Mouse (Mus musculus) megakaryocyte progenitor cell, adult 5-6 weeks (primary cell): Measurements from ENCODE around the gene Ldah. TPM values are rescaled to one million over a fixed set of nuclear protein-coding genes. Genes with fewer than 3 reads are reported as not detected.
A peak's percentile ranks its signal among the peaks of the same experiment; 100 is the strongest.

Experiments
- ATAC-seq: replicated peaks from 2 replicates; pipeline ENCODE4 v1.8.0; 2016; ENCODE audit warnings: mild to moderate bottlenecking, moderate TSS enrichment, inconsistent platforms; ENCODE audit not compliant: poor library complexity
- total RNA-seq, 2 experiments: library from RNA; stranded (forward) in 1 of 2; stranded (reverse) in 1 of 2; fragments of 157-497, 149-512 nt in 1 of 2; fragments of 200-1000 nt in 1 of 2; gene quantifications; 2 replicates each; pipeline versions ENCODE4 v1.2.3 to v1.2.4; 2015 to 2017

Ldah gene
- total RNA-seq, 2 experiments from 2014 or later = 34.6 to 61.2 TPM

DNA sequence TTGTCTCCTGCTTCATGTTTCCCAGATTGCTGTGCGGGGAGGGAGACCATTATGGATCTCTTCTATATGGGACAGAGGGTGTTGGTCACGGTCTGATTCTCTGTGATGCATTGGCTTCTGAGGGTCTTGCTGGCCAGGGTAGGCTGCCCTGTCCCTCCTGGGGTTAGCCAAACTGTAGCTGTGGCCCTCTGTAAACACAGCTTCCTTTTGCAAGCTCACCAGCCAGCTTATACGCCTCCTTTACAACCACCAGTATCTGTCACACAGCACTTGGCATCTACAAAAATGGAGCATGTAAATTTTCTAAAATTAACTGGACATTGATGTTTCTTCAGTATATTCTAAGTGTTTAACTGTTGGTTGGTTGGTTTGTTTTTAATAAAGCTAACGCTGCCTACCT is 67.5 kb downstream of the Ldah start:
- no peak for ATAC-seq

DNA sequence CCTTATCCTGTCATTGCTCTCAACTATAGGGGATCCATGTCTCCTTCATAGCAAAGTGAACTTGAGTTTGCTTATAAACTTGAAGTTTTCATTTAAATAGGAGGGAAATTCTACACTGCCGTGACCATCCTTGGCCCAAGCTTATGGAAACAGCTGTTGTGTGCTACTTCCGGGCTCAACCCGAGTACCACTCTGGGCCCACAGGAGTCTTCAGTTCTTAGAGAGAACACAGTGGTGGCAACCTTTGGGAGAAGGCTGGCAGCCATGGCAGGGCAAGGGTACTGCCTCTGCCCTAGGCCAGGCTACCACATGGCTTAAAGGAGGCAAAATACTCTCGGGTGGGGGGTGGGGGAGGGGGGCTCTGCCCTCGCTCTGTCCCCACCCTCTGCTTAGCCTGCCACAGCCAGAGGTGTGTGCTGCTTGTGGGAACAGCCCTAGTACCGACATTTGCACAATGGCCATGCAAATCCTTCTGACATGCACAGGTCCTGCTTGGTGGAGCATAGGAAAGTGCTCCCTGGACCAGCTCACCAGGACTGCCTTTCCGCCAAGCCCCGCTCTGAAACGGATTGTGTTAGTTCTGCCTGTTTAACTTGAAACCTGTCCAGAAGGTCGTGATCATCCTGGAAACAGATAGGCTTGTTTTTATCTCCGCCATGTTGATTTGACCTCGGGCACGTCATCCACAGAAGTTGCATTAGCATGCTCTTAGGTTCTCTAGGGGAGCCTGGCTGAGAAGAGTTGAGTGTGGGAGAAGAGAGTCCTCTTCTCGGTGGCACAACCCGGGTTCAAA is 73.5 kb downstream of the Ldah start:
- ATAC-seq = no peak

DNA sequence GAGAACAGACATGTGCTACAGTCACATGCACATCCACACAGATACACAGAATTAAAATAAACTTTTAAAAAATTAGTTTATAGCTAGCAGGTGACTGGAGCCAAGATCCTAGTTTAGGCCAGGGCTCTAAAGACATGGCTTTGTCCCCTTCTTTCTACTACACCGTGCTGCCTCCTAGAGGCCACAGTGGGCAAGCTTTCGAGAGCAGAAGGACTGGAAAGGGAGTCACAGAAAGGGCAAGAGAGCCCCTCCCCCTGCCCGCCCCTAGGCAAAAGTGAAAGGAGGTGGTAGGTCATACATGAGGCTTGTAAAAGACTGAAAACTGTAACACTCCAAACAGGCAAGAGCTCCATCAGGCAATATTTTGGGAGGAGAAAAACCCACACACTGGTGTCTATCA is 80.1 kb downstream of the Ldah start:
- peak; percentile 64 for ATAC-seq

DNA sequence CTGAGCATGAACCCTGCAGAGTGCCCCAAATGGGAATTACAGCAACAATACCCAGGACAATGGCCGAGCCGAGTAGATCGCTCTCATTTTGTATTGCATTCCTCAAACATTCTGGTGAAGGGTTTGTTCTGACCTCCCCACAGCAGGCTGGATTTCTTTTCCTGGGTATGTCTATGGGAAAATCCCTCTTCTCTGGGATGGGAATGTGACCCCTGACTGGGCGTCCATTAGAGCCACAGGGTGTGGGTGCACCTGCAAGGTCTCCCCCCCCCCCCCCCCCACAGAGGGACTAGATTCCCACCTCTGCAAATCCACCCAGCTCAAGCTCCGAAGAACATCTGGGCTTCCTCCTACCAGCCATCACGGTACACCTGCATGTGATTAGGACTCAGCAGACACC is 81.2 kb downstream of the Ldah start:
- no peak for ATAC-seq

DNA sequence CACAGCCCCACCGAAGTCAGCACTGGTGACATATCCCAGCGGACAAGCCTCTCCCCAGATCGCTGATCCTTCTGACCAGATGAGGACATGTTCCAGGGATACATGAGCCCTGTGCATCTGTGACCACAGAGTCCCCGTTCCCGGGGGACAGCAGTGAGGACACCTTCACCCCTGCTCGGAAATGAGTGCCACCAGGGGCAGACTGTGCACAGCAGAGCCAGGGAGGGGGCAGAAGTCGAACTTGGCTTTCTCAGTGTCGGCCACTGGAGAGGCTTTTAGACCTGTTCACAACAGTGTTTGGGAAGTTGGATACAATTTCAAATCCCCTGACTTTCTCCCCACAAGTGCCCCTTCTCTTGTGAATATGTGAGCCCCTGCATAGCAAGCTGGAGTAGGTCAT is 81.6 kb downstream of the Ldah start:
- ATAC-seq = no peak

DNA sequence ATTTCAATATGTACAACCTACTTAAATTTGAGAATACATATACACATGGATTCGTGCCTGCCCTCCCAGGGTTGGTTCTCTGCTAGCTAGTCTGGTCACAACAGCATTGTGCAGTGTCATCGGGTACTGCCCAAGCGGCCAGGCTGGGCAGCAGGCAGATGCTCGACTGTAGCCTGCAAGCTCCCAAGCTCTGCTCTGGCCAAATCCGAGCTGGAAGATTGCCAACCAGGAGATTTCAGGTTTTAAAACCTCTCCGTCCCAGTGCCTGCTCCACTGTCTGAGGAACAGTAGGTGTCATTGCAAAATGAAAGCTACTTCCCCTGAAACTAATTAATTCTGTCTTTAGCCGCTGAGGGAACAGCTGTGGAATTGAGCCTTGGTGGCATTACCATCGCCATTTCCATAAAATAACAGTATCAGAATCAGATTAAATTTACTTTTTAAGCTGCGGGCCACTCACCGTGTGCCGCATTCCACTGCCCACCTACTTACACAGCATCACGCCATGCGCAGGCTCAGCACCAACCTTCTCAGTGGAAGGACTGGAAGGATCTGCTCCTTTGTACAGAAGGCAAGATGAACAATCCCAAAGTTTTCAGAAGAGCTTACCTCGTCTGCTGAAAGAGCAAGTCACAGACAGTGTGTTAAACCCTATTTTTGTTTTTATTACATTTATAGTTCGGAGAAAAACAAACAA is 83.4 kb downstream of the Ldah start:
- no peak for ATAC-seq

DNA sequence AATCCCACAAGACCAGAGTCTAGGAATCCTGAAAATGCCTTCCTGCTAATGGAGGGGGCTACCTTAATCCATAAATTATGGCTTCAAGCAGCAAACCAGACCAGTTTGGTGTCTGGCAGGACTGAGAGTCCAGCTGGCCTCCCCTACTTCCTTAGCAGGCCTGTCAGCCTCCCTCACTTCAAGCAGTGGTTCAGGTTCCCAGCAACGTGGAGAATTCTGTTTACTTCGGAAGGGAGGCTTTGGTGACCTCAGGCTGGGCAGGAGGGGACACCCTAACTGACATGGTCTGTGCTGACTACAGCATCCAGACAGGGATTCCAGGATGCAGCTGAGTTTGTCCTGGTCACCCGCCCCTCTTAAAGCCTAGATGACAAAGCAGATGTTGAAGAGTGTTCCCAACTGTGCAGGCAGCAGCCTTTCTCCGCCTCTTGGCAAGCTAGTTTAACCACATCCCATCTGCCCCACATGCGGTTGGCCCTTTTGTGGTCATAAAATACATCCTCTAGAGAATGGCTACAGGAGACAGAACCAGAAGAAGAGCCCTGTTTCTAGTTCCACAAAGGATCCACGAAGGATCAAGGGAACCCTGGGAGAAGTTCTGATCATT is 87.5 kb downstream of the Ldah start:
- ATAC-seq = peak; percentile 77

DNA sequence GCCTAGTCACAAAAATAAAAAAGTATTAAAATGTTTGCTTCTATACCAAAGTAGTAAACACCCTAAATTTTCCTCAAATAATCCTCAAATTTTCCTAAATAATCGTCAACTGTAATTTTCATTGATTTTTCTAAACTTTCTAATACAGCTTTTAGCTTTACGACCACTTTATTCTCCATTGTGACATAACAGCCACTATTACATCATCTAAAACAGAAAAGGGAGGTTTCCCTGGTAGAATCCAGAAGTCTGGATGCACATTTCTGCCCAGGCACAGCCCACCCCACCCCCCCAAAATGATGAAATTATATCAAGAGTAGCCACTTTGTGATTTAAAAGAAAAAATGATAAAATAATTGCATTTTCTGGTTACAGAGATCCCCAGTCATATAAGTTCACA is 88.2 kb downstream of the Ldah start:
- ATAC-seq = no peak

DNA sequence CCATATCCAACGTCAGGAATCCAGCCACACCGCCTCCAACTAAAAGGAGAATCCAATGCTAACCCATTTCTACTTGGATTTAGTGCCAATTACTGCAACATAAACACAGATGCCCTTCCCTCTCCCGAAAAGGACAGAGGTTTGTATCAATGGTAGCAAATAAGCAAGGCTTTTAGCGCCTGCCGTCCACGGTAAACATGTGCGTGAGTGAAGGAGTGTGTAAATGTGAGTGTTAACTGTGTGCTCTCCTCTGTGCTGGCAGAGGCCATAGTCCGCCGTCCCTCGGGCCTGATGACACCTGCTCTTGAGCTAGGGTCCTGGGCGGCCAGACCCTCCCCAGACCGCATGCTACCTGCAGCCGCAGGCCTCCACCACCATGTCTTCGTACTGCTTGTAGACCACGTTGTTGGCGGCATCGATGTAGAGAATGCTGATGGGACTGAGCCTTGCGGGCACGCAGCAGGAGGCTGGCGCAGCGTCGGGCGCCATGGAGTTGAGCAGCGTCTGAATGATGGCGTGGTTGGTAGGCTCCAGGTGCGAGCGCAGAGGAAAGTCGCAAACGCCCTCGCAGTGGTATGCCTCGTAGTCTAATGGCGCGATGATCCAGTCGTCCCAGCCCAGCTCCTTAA is 89.8 kb downstream of the Ldah start:
- no peak for ATAC-seq

DNA sequence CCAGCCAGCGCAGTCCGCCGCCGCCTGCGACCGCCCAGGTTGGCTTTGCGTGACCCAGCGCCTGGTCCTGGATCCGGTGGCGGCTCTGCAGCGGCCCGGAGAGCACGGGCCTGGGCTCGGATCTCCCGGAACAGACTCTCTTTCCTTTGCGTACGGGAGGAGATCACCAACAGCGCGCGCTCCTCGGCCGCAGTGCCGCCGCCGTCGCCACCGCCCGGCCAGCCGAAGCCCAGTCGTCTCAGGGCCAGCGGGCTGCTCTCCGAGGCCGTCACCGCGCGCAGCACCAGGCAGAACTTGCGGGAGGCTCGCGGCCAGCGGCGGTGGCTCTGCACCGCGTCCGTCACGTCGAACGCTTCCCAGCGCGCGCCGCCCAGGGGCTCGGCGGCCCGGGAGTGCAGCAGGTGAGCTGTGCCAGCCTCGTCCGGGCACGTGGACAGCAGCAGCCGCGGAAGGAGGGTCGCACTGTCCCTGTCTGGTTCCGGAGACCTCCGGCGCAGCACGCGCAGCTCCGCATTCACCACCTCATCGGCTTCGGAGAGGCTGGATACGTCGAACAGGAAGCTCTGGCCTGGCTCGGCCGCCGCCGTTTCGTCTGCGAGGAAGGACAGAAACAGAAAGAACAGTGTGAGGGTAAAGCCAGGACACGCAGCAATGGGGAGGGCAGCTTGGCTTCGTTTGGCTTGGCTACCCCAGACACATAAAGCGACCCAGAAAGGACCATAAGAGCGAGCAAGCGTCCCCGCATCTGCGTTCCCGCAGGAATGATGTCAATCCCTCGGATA is 90.6 kb downstream of the Ldah start:
- no peak for ATAC-seq

DNA sequence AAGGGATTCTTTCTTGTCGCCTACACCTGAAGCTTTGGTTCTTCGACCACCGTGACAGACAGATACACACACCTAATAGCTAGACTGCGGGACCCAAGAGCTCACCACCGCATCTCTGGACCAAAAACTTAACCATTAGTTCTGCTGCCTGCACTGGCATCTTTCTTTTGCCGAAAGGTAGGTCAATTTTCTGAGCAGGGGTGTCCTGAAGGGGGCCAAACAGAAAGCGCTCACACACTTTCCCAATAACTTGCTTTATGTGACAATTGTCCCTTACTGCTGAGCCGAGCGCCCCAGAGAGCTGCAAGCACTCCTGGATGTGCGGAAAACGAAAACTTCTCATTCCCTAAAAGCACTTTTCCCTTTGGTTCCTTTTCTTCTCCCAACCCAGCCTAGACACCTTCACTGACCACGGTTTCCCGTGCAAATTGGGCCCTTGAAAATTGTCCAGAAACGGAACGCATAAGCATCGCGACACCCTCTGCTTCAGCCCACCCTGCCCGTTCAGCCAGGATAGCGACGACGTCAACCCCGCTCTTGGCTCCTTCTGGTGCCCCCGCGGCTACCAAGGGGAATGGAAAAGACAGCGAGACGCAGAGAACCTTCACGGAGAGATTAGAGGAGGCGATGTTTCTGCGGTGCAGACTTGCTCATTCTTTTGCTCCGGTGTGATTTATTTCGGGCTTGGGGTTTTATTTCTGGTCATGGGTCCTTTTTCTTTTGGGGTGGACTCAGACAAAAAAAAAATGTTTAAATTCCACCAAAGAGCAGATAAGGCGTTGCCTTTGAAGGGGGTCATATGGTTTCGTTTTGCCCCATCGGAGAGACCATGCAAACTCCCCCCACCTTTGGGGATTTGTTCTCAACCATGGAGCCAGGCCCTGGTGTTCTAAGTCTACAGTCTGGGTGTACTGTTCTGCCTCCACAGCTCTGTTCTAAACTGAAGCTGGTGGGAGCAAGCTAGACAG is 91.5 kb downstream of the Ldah start:
- ATAC-seq = no peak

DNA sequence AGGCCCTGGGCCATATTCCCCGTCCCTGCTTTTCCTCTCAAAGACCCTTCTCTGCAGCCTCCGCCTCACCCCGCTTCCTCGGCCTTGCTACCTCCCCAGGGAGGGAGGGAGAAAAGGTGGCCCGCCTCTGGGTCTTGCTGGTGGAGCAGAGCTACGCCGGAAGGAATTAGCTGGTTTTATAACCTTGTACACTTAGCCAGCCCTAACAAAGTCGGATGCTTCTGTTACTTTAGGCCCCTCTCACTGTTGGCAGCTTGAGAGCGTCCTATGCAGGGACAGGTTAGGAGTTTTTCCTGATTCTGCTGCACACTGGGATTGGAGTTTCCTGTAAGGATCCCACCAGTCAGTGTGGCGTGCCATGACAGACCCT is 92.2 kb downstream of the Ldah start:
- no peak for ATAC-seq

DNA sequence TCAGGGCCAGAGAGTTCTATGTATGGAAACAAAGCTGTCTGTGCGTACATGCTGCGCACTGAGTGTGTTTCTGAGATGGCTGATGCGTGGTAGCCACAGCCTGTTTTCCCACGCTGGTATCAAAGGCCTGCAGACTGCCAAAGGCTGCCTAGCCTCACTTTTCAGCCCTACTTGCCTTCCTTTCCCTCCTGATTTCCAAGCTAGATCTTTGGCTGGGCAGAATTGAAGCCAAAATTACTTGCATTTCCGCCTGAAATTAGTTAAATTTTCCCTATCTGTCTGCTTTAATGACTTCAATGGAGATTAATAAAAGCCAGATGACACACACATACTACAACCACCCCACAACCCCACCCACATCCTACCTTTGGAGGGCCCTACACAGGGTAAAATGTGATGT is 92.6 kb downstream of the Ldah start:
- ATAC-seq = no peak

DNA sequence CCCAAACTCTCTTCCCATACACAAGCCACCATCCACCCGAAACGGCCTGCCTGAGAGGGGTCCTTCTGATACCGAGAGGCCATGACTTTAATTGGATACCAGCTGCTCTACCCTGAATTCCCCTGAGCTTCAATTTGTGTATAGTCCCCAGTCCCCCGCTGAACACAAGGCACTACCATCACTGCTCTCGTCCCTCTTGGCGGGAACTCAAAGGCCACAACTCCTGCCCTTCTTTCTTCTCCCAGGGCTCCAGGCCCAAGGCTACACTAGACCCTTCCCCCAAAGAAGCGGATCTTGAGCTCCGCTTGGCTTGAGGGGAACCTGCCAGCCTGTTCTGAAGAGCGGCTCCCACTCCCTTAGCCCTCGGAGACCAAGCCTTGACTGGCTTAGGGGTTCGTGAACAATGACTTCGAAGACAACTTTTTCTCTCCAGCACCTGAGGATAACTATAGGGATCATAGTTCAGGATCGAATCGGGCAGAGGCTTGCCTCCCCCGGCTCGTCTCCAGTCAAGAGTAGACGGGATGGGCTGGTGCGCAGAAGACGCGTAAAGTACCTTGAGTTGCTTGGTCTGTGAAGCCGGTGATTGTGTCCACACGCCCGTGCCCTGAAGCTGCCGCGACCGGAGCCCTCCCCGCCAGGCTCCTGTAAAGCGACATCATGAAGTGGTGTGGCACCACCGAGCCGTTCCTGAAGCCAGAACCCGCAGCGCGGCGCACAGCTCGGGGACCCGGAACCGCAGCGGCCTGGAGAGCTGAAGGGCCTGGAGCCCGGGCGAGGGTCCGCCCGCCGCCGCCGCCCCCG is 93.3 kb downstream of the Ldah start:
- no peak for ATAC-seq

DNA sequence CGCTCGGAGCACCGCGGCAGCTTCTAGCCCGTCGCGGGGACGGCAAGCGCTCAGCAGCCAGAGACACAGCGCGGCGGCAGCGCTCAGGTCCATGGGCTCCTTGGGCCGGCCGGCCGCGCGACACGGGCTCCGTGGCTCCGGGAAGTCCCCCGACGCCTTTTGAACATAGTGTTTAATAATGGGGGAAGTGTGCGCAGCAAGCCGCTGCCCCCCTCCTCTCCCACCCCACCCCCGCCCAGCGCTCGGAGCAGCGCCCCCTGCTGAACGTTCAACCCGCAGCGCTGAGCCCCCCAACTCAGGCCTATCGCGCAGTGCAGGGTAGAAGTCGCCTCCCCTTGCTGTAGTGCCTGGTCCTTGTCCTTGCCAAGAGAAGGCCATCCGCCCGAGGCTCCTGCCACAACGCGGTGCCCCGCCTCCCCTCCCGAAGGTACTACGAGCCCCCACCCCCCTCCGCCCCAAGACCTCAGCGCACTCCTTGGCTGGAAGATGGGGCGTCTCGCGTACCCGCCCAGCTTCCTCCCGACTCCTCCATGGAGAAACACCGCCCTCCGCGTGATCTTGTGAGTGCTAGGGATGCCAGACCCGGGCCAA is 94.0 kb downstream of the Ldah start, which contains the start of gene Gdf7:
Gene Gdf7, minus strand, starts transcription at position 114 of the 591 bp plus-strand sequence.
- no peak for ATAC-seq

DNA sequence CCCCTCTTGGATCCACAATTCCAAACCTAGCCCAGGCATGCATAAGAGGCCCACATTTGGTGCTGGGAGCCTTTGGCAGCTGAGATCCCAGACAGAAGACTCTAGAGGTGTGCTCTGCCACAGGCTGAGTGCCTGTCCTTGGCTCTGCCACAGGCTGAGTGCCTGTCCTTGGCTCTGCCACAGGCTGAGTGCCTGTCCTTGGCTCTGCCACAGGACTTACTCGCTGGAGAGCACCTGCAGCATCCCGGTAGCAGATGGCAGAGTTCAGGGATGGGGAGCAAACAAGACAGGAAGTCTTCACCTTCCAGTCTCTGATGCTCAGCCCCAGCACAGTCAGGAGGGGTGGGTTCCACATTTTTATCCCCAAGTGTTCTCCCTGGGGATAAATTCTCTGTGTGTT is 97.4 kb downstream of the Ldah start:
- ATAC-seq = no peak

DNA sequence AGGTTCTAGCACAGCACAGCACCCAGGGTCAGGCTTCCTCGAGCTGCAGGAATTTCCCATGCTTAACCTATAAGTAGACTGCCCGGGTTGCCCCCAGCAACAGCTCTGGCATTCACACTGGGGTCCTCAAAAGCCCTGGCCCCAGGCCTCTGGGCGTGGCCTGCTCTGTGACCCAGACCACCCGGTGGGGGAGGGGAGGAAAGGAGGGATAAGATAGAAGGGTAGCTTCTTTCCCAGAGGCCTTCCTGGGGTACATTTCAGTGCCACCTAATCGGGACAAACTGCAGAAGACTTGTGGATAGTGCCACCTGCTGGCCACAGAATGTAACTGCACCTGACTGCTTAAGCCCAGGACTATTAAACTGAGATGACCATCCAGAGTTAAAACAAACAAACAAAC is 98.5 kb downstream of the Ldah start:
- peak; percentile 80 for ATAC-seq

DNA sequence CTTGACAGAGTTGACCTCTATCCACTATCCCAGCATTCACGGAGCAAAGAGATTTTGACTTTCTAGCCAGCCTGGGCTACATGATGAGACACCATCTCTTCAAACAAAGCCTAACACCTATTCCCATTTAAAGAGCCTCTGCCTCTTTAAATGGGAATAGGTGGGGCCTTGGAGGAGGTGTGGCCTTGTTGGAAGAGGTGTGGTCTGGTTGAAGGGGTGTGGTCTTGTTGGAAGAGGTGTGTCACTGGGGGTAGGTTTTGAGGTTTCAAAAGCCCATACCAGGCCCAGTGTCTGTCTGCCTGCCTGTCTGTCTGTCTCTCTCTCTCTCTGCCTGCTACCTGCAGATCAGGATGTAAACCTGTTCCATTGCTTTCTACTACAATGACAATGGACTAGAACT is 99.0 kb downstream of the Ldah start:
- ATAC-seq = peak; percentile 59

DNA sequence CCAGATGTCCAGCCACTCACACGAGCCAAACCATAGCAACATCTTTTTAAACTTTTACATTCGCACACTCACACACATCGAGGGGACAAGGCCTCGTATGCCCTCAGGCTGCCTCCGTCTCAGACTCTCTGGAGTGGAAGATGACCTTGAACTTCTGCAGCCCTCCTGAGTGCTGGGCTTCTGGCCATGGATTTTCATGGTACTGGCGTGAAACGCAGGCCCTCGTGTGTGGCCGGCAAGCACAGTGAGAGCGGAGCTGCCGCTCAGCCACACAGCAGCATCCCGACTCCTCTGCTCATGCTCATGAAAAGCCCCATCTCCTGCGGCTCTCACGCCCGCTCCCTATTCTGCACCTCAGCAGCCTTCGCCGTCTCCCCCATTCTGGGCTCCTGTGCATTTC is 103.1 kb downstream of the Ldah start:
- no peak for ATAC-seq
